Mouse (Mus musculus) hindbrain, embryonic 11.5 days (tissue): Measurements from ENCODE around the gene Ckmt2. TPM values are rescaled to one million over a fixed set of nuclear protein-coding genes. Genes with fewer than 3 reads are reported as not detected.

Experiments used
- ATAC-seq: fragments of 200-750 bp; cut with Nextera tagmentation; 2 replicates; pipeline ENCODE4 v1.8.0; 2017; ENCODE audit warnings: mild to moderate bottlenecking, moderate TSS enrichment, moderate library complexity; ENCODE audit not compliant: low FRiP score
- DNase-seq: peaks from one replicate; pipeline ENCODE4 v3.0.0-alpha.2; 2015; ENCODE audit warnings: low spot score
- H3K27ac ChIP-seq: fragments of 300-500 bp; sonication (generic); 2 replicates; pipeline ENCODE4 v1.5.1; 2014; ENCODE audit warnings: mild to moderate bottlenecking, low read depth, low read length
- H3K27me3 ChIP-seq: fragments of 300-500 bp; sonication (generic); 2 replicates; pipeline ENCODE4 v1.6.1; 2014; ENCODE audit warnings: mild to moderate bottlenecking, low read length, moderate library complexity, mixed read lengths; ENCODE audit not compliant: control insufficient read depth, insufficient read depth
- H3K36me3 ChIP-seq: fragments of 300-500 bp; sonication (generic); 2 replicates; pipeline ENCODE4 v1.6.1; 2014; ENCODE audit warnings: mild to moderate bottlenecking, low read length, moderate library complexity, mixed read lengths; ENCODE audit not compliant: control insufficient read depth, insufficient read depth
- H3K4me1 ChIP-seq: fragments of 300-500 bp; sonication (generic); replicated peaks from 2 replicates; pipeline ENCODE4 v1.6.1; 2014; ENCODE audit warnings: low read length, mixed read lengths; ENCODE audit not compliant: control insufficient read depth, insufficient read depth
- H3K4me2 ChIP-seq: fragments of 300-500 bp; sonication (generic); replicated peaks from 2 replicates; pipeline ENCODE4 v1.6.1; 2014; ENCODE audit warnings: mild to moderate bottlenecking, low read depth, low read length
- H3K4me3 ChIP-seq: fragments of 300-500 bp; sonication (generic); 2 replicates; pipeline ENCODE4 v1.5.1; 2014; ENCODE audit warnings: low read depth, low read length
- H3K9ac ChIP-seq: fragments of 300-500 bp; sonication (generic); 2 replicates; pipeline ENCODE4 v1.6.1; 2014; ENCODE audit warnings: low read depth, low read length
- H3K9me3 ChIP-seq: fragments of 300-500 bp; sonication (generic); 2 replicates; pipeline ENCODE4 v1.6.1; 2016; ENCODE audit warnings: low read length; ENCODE audit not compliant: control insufficient read depth
- WGBS: fragments of 180-500 bp; shearing (Covaris S2); extraction: QIAGEN DNeasy Blood & Tissue Kit; methylation state at CpG from one replicate; pipeline ENCODE4 v1.1.7; 2014; 5-methylcytosine and 5-hydroxymethylcytosine counted together
- polyA plus RNA-seq: library from polyadenylated mRNA; unstranded; fragments of >200 nt; fragmentation: Nextera tagmentation; extraction: Ambion mirVana; gene quantifications from 2 replicates; pipeline ENCODE4 v1.2.1, GENCODE M21; 2014

Gene Ckmt2
- polyA plus RNA-seq, 1 experiment from 2014 or later: not detected

DNA sequence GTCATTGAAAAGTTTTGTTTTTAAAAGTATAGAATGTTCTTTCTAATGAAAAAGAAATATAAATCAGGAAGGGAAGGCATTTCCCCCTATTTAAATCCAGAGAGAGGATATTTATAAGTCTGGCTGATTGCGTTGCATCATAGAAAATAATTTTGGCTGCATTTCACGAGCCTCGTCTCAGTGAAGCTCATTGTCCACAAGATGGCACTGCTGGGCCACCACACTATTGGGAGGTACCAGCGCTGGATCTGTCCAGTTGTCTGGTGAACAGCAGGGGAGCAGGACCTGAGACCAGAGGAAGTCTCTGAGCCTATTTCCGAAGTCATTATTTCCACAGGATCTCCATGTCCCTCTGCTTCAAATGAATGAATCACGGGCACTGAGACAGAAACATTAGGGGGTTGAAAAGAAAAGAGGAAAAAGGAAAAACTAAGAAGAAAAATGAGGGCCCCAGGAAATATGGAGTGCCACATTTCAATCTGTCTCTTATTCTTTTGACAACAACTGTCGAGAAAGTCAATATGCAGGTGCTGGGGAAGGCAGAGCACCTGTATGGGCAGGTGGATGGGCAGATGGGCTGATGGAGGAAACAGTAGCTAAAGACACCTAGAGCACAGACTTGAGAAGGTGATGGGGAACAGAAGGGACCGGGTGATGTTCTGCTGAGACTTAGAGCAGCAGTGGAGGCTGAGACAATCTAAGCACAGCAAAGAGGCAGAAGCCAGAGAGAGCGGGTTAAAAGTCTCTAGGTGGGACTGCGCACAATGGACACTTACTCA is 31.7 kb upstream of the Ckmt2 start:
- H3K4me3 ChIP-seq: no peak overlapping the region
- H3K27ac ChIP-seq: no peak overlapping the region
- no peak overlapping the region for H3K9ac ChIP-seq
- DNase-seq (peak; percentile 84), ATAC-seq (peak; percentile 81; the same call in 1 of the 2 replicates)
- H3K36me3 ChIP-seq: no peaks in the 10 kb centered on the region
- H3K9me3 ChIP-seq: no peaks in the 10 kb centered on the region
- H3K4me1 ChIP-seq: no peaks in the 10 kb centered on the region
- H3K4me2 ChIP-seq: no peak overlapping the region
- H3K27me3 ChIP-seq: no peaks in the 10 kb centered on the region
- 45% methylated on average over 10 of the region's 10 CpGs for WGBS

DNA sequence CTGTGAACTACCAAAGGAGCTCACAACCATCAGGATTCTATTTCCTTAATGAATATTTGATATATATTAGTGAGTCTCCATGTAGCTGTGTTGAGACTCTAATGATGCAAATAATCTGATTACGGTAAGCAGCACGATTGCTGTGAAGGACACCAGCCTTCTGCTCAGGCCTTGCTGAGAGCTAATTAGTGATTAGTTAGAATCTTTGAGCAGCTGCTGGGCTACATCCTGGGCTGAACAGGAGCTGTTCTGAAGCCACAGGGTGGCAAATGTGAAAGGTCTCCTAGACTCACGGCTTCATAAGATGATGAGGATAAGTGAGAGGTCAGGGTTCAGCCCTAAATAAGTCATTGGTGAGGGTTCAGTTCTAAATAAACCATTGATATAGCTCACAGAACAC is 29.7 kb upstream of the Ckmt2 start:
- Histone ChIP-seq H3K9ac (no peak overlapping the region), H3K4me1 (no peaks in the 10 kb centered on the region), H3K4me2 (no peak overlapping the region), H3K27ac (no peak overlapping the region), H3K9me3 (no peaks in the 10 kb centered on the region), H3K36me3 (no peaks in the 10 kb centered on the region), H3K27me3 (no peaks in the 10 kb centered on the region), H3K4me3 (no peak overlapping the region)
- DNase-seq (no peak), ATAC-seq (no peak)
- 73% methylated on average over 3 of the region's 3 CpGs for WGBS

- WGBS: 72% methylated on average over 1 of the region's 1 CpGs
- Histone ChIP-seq H3K27ac (no peak overlapping the region), H3K4me3 (no peak overlapping the region), H3K36me3 (no peaks in the 10 kb centered on the region), H3K9ac (no peak overlapping the region), H3K9me3 (no peaks in the 10 kb centered on the region), H3K4me2 (no peak overlapping the region), H3K27me3 (no peaks in the 10 kb centered on the region), H3K4me1 (no peaks in the 10 kb centered on the region)
- no peak for ATAC-seq
- no peak for DNase-seq
Measured at GRCm38 (mm10) chr13:91896476-91896875, 19.8 kb upstream of the Ckmt2 start.

- no peaks in the 10 kb centered on the region for H3K36me3 ChIP-seq
- no peak overlapping the region for H3K27ac ChIP-seq
- no peak overlapping the region for H3K4me3 ChIP-seq
- 83% methylated on average over 6 of the region's 6 CpGs for WGBS
- no peaks in the 10 kb centered on the region for H3K4me1 ChIP-seq
- ATAC-seq (no peak), DNase-seq (no peak)
- H3K4me2 ChIP-seq: no peak overlapping the region
- H3K27me3 ChIP-seq: no peaks in the 10 kb centered on the region
- no peak overlapping the region for H3K9ac ChIP-seq
- H3K9me3 ChIP-seq: no peaks in the 10 kb centered on the region
Measured at GRCm38 (mm10) chr13:91893132-91893531, 16.4 kb upstream of the Ckmt2 start.

DNA sequence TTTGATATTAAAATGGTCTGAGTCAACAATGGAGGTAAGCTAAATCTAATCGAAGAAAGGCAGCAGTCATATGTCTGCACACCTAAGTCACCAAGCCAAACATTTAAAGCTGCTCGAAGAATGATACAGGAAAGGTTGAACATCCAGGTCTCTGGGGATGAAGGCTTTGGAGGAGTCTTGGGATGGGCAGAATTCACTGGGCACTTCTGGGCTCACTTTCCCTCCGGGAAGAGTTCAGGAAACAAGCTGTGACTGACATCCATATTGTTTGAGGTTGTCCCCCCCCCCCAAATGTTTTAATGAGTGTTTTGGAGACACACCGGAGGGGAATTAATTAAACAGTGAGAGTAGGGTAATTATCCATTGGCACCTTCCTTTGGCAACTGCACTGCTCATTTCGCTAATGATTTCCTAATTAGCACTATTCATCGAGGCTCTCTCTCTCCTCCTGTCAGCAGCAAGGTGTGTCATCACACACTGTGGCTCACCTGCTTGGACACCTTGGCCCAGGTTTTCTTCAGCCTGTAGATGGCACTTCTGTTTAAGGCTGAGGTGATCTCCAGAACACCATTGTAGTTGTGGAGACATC is 13.4 kb upstream of the Ckmt2 start:
- DNase-seq: no peak
- 89% methylated on average over 6 of the region's 6 CpGs for WGBS
- Histone ChIP-seq H3K4me1 (no peaks in the 10 kb centered on the region), H3K27me3 (no peaks in the 10 kb centered on the region), H3K4me3 (no peak overlapping the region), H3K9me3 (no peaks in the 10 kb centered on the region), H3K4me2 (no peak overlapping the region), H3K9ac (no peak overlapping the region), H3K36me3 (no peaks in the 10 kb centered on the region), H3K27ac (no peak overlapping the region)
- ATAC-seq: no peak

DNA sequence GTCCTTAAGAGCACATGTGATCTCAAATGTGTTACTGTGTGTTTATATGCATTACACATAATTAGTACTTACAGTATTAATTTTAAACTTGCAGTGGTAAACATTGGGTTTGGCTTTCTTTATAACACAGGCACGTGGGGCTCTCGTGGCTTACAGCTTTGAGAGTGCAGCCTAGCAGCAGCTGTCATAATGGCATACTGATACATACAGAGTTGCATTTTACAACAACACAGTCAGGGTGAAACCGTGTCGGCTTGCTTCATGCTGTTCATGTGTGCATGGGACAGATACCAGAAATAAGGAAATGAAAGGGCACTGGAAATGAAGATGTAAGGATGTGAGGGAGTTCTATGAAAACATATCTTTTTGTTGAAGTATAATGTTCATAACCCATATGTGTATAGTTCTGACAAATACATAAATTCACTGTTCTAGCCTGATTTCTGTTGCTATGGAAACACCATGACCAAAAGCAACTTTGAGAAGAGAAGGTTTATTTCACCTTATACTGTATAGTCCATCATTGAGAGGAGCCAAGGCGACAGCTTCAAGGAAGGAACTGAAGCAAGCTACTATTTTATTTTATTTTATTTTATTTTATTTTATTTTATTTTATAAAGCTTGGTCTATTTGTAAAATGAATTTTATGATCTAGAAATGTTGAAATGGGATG is 8.2 kb upstream of the Ckmt2 start:
- no peaks in the 10 kb centered on the region for H3K27me3 ChIP-seq
- H3K36me3 ChIP-seq: no peaks in the 10 kb centered on the region
- no peak overlapping the region for H3K27ac ChIP-seq
- H3K4me1 ChIP-seq: no peaks in the 10 kb centered on the region
- 86% methylated on average over 5 of the region's 5 CpGs for WGBS
- DNase-seq (no peak), ATAC-seq (no peak)
- H3K9ac ChIP-seq: no peak overlapping the region
- H3K9me3 ChIP-seq: no peaks in the 10 kb centered on the region
- no peak overlapping the region for H3K4me2 ChIP-seq
- no peak overlapping the region for H3K4me3 ChIP-seq

GRCm38 (mm10) chr13:91881837-91882480 is 5.3 kb upstream of the Ckmt2 start:
- no peak overlapping the region for H3K9ac ChIP-seq
- no peak overlapping the region for H3K4me3 ChIP-seq
- no peaks in the 10 kb centered on the region for H3K36me3 ChIP-seq
- WGBS: 63% methylated on average over 9 of the region's 9 CpGs
- ATAC-seq (peak; percentile 67; the same call in 1 of the 2 replicates), DNase-seq (peak; percentile 79)
- no peaks in the 10 kb centered on the region for H3K27me3 ChIP-seq
- no peaks in the 10 kb centered on the region for H3K9me3 ChIP-seq
- H3K27ac ChIP-seq: no peak overlapping the region
- no peaks in the 10 kb centered on the region for H3K4me1 ChIP-seq
- no peak overlapping the region for H3K4me2 ChIP-seq

DNA sequence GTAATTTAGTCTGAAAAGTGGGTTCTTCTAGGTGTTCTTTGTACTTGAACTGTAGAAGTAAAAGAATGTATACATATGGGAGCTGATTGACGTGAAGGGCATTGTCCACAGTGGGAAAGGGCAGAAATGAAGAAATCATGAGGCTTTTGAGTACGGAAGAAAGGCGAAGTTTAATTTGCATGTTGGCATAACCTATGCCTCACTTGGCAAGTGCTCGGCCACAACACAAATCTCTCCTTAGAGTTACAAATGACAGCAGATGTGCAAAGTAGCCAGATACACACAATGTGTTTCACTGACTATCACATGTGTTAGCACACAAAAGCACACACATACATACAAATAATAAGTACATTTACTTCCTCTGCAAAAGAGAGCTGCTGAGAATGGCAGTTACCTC is 3.6 kb upstream of the Ckmt2 start:
- DNase-seq (no peak), ATAC-seq (no peak)
- Histone ChIP-seq H3K36me3 (no peaks in the 10 kb centered on the region), H3K4me3 (no peak overlapping the region), H3K4me1 (no peaks in the 10 kb centered on the region), H3K4me2 (no peak overlapping the region), H3K9me3 (no peaks in the 10 kb centered on the region), H3K27ac (no peak overlapping the region), H3K27me3 (no peaks in the 10 kb centered on the region), H3K9ac (no peak overlapping the region)
- 92% methylated on average over 4 of the region's 4 CpGs for WGBS
